ENCODE assay signal across 24 mouse cellular contexts in the genomic region with DNA sequence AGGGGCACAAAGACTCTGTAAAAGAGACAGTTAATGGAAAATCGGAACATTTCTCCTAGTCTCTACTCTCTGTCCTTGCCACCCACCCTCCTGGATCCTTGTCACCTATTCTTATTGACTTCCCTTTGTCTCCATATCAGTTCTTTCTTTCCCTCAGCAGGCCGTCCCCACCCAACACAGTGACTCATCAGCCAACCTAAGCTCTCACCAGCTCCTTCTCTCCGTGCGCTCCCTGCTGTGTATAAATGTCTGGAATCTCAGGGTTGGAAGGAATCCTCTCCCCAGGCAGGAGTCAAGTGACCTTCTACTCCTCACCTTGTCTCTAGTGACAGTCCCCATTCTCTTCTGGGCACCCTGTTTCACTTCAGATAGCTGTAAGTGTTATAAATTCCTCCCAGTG. TPM values are rescaled to one million over a fixed set of nuclear protein-coding genes. Genes with fewer than 3 reads are reported as not detected.
DNase-seq lines count a peak whose midpoint lies in the region; ATAC-seq and TF ChIP-seq lines count a peak whose summit lies in the region.
"Had no signal": no experiment of that assay in that cellular context is flagged by ENCODE, and none has a peak within 500 bp of the region (broad histone marks: within the 10 kb centered on the region; RNA-seq: fewer than 3 reads in every experiment).

No protein-coding gene starts in this region.

- no peak for DNase-seq in heart, adult 18-20 months
- peak; percentile 56 for DNase-seq in ES-E14 (ENCODE audit: low read depth, low spot score)
- DNase-seq in Muller cell, postnatal 12 days (ENCODE audit: inconsistent ontology term): peak; percentile 29
- DNase-seq in left cerebral cortex, postnatal 14 days (ENCODE audit: low spot score in 2 of 2): no peak
- DNase-seq in cerebellum, postnatal 25 days: no peak
- DNase-seq: adrenal gland, postnatal 25 days; cerebellum, postnatal 10 days; heart, postnatal 10 days; kidney, adult 9 months; kidney, postnatal 14 days; lung, postnatal 10 days; thymus, adult 18-20 months; thymus, postnatal 4 days had no signal

- no peak overlapping the region for H3K9ac ChIP-seq in heart, embryonic 16.5 days (ENCODE audit: low read length)
- H3K9ac ChIP-seq in ES-E14 (ENCODE audit: insufficient read depth, low read depth, low read length, poor library complexity, severe bottlenecking): no peak overlapping the region
- H3K9ac ChIP-seq in intestine, embryonic 16.5 days (ENCODE audit: low read depth, low read length): no peak overlapping the region
- H3K9ac ChIP-seq: hindbrain, embryonic 12.5 days; neural tube, embryonic 13.5 days; stomach, embryonic 15.5 days had no signal

- peaks cover 2% of the 10 kb centered on the region; the same call in 1 of the 2 replicates for H3K27me3 ChIP-seq in heart, embryonic 16.5 days (ENCODE audit: control insufficient read depth, insufficient read depth, low read length)
- peaks cover 5% of the 10 kb centered on the region; the same call in 1 of the 2 replicates for H3K27me3 ChIP-seq in intestine, embryonic 16.5 days (replicated peaks; ENCODE audit: control insufficient read depth, insufficient read depth, low read length)
- H3K27me3 ChIP-seq: stomach, embryonic 15.5 days had no signal

- in situ Hi-C loops in ES-E14 (cut with MboI; ENCODE audit: low sequenced_read_pairs in 2 of 2, unreplicated experiment in 2 of 2): no loop called here

- peaks cover 7% of the 10 kb centered on the region for H3K4me1 ChIP-seq in heart, embryonic 16.5 days (ENCODE audit: control insufficient read depth, insufficient read depth, low read length)
- H3K4me1 ChIP-seq in ES-E14 (ENCODE audit: control insufficient read depth in 2 of 2, insufficient read depth in 2 of 2, low read length in 2 of 2, poor library complexity in 1 of 2): peaks cover 3 to 10% of the 10 kb centered on the region in 2 experiments; a peak in 2 of 4 replicates
- no peaks in the 10 kb centered on the region for H3K4me1 ChIP-seq in intestine, embryonic 16.5 days (ENCODE audit: control insufficient read depth, insufficient read depth, low read length)
- H3K4me1 ChIP-seq: hindbrain, embryonic 12.5 days; neural tube, embryonic 13.5 days; stomach, embryonic 15.5 days had no signal

- peak overlapping the region; percentile 14 for H3K27ac ChIP-seq in heart, embryonic 16.5 days (ENCODE audit: low read length)
- peak overlapping the region; percentile 47; the same call in 1 of the 2 replicates for H3K27ac ChIP-seq in ES-E14 (ENCODE audit: insufficient read depth, low read depth, low read length, poor library complexity, severe bottlenecking)
- no peak overlapping the region for H3K27ac ChIP-seq in intestine, embryonic 16.5 days (ENCODE audit: low read length)
- H3K27ac ChIP-seq: forebrain, embryonic 10.5 days; hindbrain, embryonic 12.5 days; midbrain, embryonic 10.5 days; neural tube, embryonic 13.5 days; stomach, embryonic 15.5 days had no signal

- 0 out of 2 replicates have a peak, but pooled peaks have one; percentile 49 for ATAC-seq in heart, embryonic 16.5 days (replicated peaks; ENCODE audit: extremely low read depth, insufficient read depth, low FRiP score)
- ATAC-seq in intestine, embryonic 16.5 days: 0 out of 2 replicates have a peak, but pooled peaks have one; percentile 46
- ATAC-seq: forebrain, embryonic 16.5 days; midbrain, embryonic 16.5 days had no signal

- no peak overlapping the region for H3K4me2 ChIP-seq in heart, embryonic 16.5 days (ENCODE audit: low read depth, low read length)
- H3K4me2 ChIP-seq in intestine, embryonic 16.5 days (ENCODE audit: low read depth, low read length): no peak overlapping the region
- H3K4me2 ChIP-seq: hindbrain, embryonic 12.5 days; neural tube, embryonic 13.5 days; stomach, embryonic 15.5 days had no signal

- no peak overlapping the region for H3K4me3 ChIP-seq in heart, embryonic 16.5 days (ENCODE audit: low read length)
- no peak overlapping the region for H3K4me3 ChIP-seq in ES-E14 (ENCODE audit: insufficient read depth in 1 of 2, low read depth in 1 of 2, low read length in 2 of 2, poor library complexity in 1 of 2, severe bottlenecking in 1 of 2)
- H3K4me3 ChIP-seq in intestine, embryonic 16.5 days (ENCODE audit: low read length): no peak overlapping the region
- H3K4me3 ChIP-seq: forebrain, embryonic 10.5 days; hindbrain, embryonic 12.5 days; midbrain, embryonic 10.5 days; myocyte; neural tube, embryonic 13.5 days; stomach, embryonic 15.5 days had no signal

- H3K9me3 ChIP-seq in heart, embryonic 16.5 days (replicated peaks; ENCODE audit: control insufficient read depth, low read length): no peaks in the 10 kb centered on the region
- no peaks in the 10 kb centered on the region for H3K9me3 ChIP-seq in ES-E14 (ENCODE audit: control insufficient read depth, insufficient read depth, low read depth, low read length)
- H3K9me3 ChIP-seq in intestine, embryonic 16.5 days (ENCODE audit: control insufficient read depth, low read length): no peaks in the 10 kb centered on the region
- H3K9me3 ChIP-seq: forebrain, embryonic 10.5 days; hindbrain, embryonic 12.5 days; midbrain, embryonic 10.5 days; neural tube, embryonic 13.5 days; stomach, embryonic 15.5 days had no signal

- no peaks in the 10 kb centered on the region for H3K36me3 ChIP-seq in heart, embryonic 16.5 days (ENCODE audit: control insufficient read depth, insufficient read depth)
- no peaks in the 10 kb centered on the region for H3K36me3 ChIP-seq in ES-E14 (ENCODE audit: control insufficient read depth, insufficient read depth, low read length, poor library complexity, severe bottlenecking)
- H3K36me3 ChIP-seq in intestine, embryonic 16.5 days (ENCODE audit: control insufficient read depth, insufficient read depth, low read length): no peaks in the 10 kb centered on the region
- H3K36me3 ChIP-seq: forebrain, embryonic 10.5 days; hindbrain, embryonic 12.5 days; midbrain, embryonic 10.5 days; neural tube, embryonic 13.5 days; stomach, embryonic 15.5 days had no signal

- 65% methylated on average over 4 of the region's 4 CpGs for WGBS in heart, embryonic 16.5 days
- 57% methylated on average over 4 of the region's 4 CpGs for WGBS in intestine, embryonic 16.5 days

- intact Hi-C loops in left cerebral cortex, postnatal 14 days (cut with DNase I): no loop called here

TF ChIP-seq in ES-E14, 5 proteins besides CTCF, POLR2A, EP300 and RAD21:
- TF ChIP-seq CHD2 (IDR thresholded peaks at IDR 0.05; ENCODE audit: low read depth, low read length): no peak
- TF ChIP-seq MAFK (IDR thresholded peaks at IDR 0.05; ENCODE audit: insufficient read depth, low read depth, low read length): no peak

RNA-seq across cellular contexts. Expression of a gene that starts 52.9 kb away (rescaled TPM):
- 322 and 350 TPM in 2 replicates for polyA plus RNA-seq in heart, embryonic 16.5 days (2015; fragmentation: Nextera tagmentation; extraction: Ambion mirVana)
- total RNA-seq in heart, adult 18-20 months (2021): under 1 TPM in 1 of 2 experiments, not detected in 1; 0.60 TPM
- 4.1 and 9.3 TPM in 2 replicates for total RNA-seq in ES-E14 (2012; rRNA removed)
- 4.4 and 4.7 TPM in 2 replicates for polyA plus RNA-seq in intestine, embryonic 16.5 days (2015; fragmentation: Nextera tagmentation; extraction: Ambion mirVana)
- total RNA-seq in left cerebral cortex, postnatal 14 days (2021): 1 to 10 TPM; 5.5 to 6.3 TPM
- total RNA-seq: liver, adult 2 months had no signal
- polyA plus RNA-seq: liver, adult 2 months had no signal

Comparison
In these comparisons a context has a peak if more than half of its experiments do, and no peak if none do; other contexts are left out.
1. DNase-seq: peak in ES-E14 (single experiment) and Muller cell, postnatal 12 days (single experiment); none in heart, adult 18-20 months (0 of 2), left cerebral cortex, postnatal 14 days (0 of 2) and cerebellum, postnatal 25 days (0 of 2).